Mouse (Mus musculus): ENCODE results near the gene Frem1.

The Frem1 gene

GRCm38 (mm10) chr4:82930079-82930478, 122.1 kb downstream of the Frem1 start:
- DNase-seq (ENCODE audit: low spot score) = no peak

GRCm38 (mm10) chr4:82921962-82922361, 130.2 kb downstream of the Frem1 start:
- DNase-seq (ENCODE audit: low spot score) = no peak

- no peak for DNase-seq (ENCODE audit: low spot score)
These were observed 133.5 kb downstream of the Frem1 start for GRCm38 (mm10) chr4:82918625-82919024.

GRCm38 (mm10) chr4:82916678-82917050, 135.5 kb downstream of the Frem1 start:
- no peak for DNase-seq (ENCODE audit: low spot score)

GRCm38 (mm10) chr4:82916003-82916677, 136.0 kb downstream of the Frem1 start:
- DNase-seq (ENCODE audit: low spot score) = no peak

GRCm38 (mm10) chr4:82915576-82915975, 136.6 kb downstream of the Frem1 start:
- no peak for DNase-seq (ENCODE audit: low spot score)

GRCm38 (mm10) chr4:82914601-82915143, 137.5 kb downstream of the Frem1 start:
- DNase-seq (ENCODE audit: low spot score) = no peak

- no peak for DNase-seq (ENCODE audit: low spot score)
These were observed 156.9 kb downstream of the Frem1 start for GRCm38 (mm10) chr4:82895227-82895626.

GRCm38 (mm10) chr4:82892247-82892646, 159.9 kb downstream of the Frem1 start:
- DNase-seq (ENCODE audit: low spot score) = no peak

GRCm38 (mm10) chr4:82891566-82891965, 160.6 kb downstream of the Frem1 start:
- DNase-seq (ENCODE audit: low spot score) = no peak

GRCm38 (mm10) chr4:82891049-82891448, 161.1 kb downstream of the Frem1 start:
- DNase-seq (ENCODE audit: low spot score) = no peak

GRCm38 (mm10) chr4:82890585-82890984, 161.6 kb downstream of the Frem1 start:
- DNase-seq (ENCODE audit: low spot score) = no peak

GRCm38 (mm10) chr4:82886148-82886547, 166.0 kb downstream of the Frem1 start:
- no peak for DNase-seq (ENCODE audit: low spot score)

GRCm38 (mm10) chr4:82885535-82885913, 166.6 kb downstream of the Frem1 start:
- no peak for DNase-seq (ENCODE audit: low spot score)

GRCm38 (mm10) chr4:82884636-82885534, 167.3 kb downstream of the Frem1 start, which contains the start of gene Cer1:
Gene Cer1 (minus strand): TSS chr4:82885148.
- DNase-seq (ENCODE audit: low spot score) = no peak

GRCm38 (mm10) chr4:82882500-82882899, 169.6 kb downstream of the Frem1 start:
- DNase-seq (ENCODE audit: low spot score) = no peak

GRCm38 (mm10) chr4:82881366-82881765, 170.8 kb downstream of the Frem1 start:
- no peak for DNase-seq (ENCODE audit: low spot score)

- no peak for DNase-seq (ENCODE audit: low spot score)
These were observed 171.9 kb downstream of the Frem1 start for GRCm38 (mm10) chr4:82880243-82880642.

GRCm38 (mm10) chr4:82879152-82879551, 173.0 kb downstream of the Frem1 start:
- DNase-seq (ENCODE audit: low spot score) = no peak

- no peak for DNase-seq (ENCODE audit: low spot score)
These were observed 175.5 kb downstream of the Frem1 start for GRCm38 (mm10) chr4:82876656-82877055.

- DNase-seq (ENCODE audit: low spot score) = no peak
These were observed 176.6 kb downstream of the Frem1 start for GRCm38 (mm10) chr4:82875532-82875931.

- no peak for DNase-seq (ENCODE audit: low spot score)
These were observed 177.3 kb downstream of the Frem1 start for GRCm38 (mm10) chr4:82874791-82875190.

GRCm38 (mm10) chr4:82872548-82872947, 179.6 kb downstream of the Frem1 start:
- no peak for DNase-seq (ENCODE audit: low spot score)
